Mouse (Mus musculus): ENCODE measurements around the gene Fam214a. TPM values are rescaled to one million over a fixed set of nuclear protein-coding genes. Genes with fewer than 3 reads are reported as not detected.
"Not testable (repeated sequence)": the region's sequence is repeated elsewhere in the genome, so short reads cannot be mapped to it uniquely, and the experiment has no call there.

Fam214a gene
- total RNA-seq, 2 experiments from 2014 or later = 28.2 to 28.6 TPM

- no peak for DNase-seq (ENCODE audit: low spot score in 2 of 2)
These were observed 26.2 kb downstream of the Fam214a start for GRCm38 (mm10) chr9:74978868-74979267.

- DNase-seq (ENCODE audit: low spot score in 2 of 2) = no peak
These were observed 26.7 kb downstream of the Fam214a start for GRCm38 (mm10) chr9:74979371-74979770.

- DNase-seq (ENCODE audit: low spot score in 2 of 2) = no peak
These were observed 27.2 kb downstream of the Fam214a start for GRCm38 (mm10) chr9:74979866-74980265.

- DNase-seq (ENCODE audit: low spot score in 2 of 2) = no peak
These were observed 29.0 kb downstream of the Fam214a start for GRCm38 (mm10) chr9:74981663-74982111.

GRCm38 (mm10) chr9:74982193-74982592 is 29.5 kb downstream of the Fam214a start:
- no peak for DNase-seq (ENCODE audit: low spot score in 2 of 2)

- not testable (repeated sequence) for DNase-seq (ENCODE audit: low spot score in 2 of 2)
These were observed 30.0 kb downstream of the Fam214a start for GRCm38 (mm10) chr9:74982722-74983121.

GRCm38 (mm10) chr9:74985173-74985715 is 32.6 kb downstream of the Fam214a start:
- no peak for DNase-seq (ENCODE audit: low spot score in 2 of 2)

GRCm38 (mm10) chr9:74985770-74986169 is 33.1 kb downstream of the Fam214a start:
- DNase-seq (ENCODE audit: low spot score in 2 of 2) = no peak

GRCm38 (mm10) chr9:74988893-74989460 is 36.3 kb downstream of the Fam214a start:
- no peak for DNase-seq (ENCODE audit: low spot score in 2 of 2)

- DNase-seq (ENCODE audit: low spot score in 2 of 2) = no peak
These were observed 37.3 kb downstream of the Fam214a start for GRCm38 (mm10) chr9:74989990-74990389.

- no peak for DNase-seq (ENCODE audit: low spot score in 2 of 2)
These were observed 42.0 kb downstream of the Fam214a start for GRCm38 (mm10) chr9:74994611-74995257.

- no peak for DNase-seq (ENCODE audit: low spot score in 2 of 2)
These were observed 43.7 kb downstream of the Fam214a start for GRCm38 (mm10) chr9:74996349-74996748.

GRCm38 (mm10) chr9:74997976-74998375 is 45.3 kb downstream of the Fam214a start:
- no peak for DNase-seq (ENCODE audit: low spot score in 2 of 2)

GRCm38 (mm10) chr9:75001006-75001405 is 48.3 kb downstream of the Fam214a start:
- DNase-seq (ENCODE audit: low spot score in 2 of 2) = no peak

GRCm38 (mm10) chr9:75001611-75002204 is 49.0 kb downstream of the Fam214a start:
- no peak for DNase-seq (ENCODE audit: low spot score in 2 of 2)

- DNase-seq (ENCODE audit: low spot score in 2 of 2) = no peak
These were observed 49.6 kb downstream of the Fam214a start for GRCm38 (mm10) chr9:75002262-75002661.

GRCm38 (mm10) chr9:75004203-75004602 is 51.5 kb downstream of the Fam214a start:
- DNase-seq (ENCODE audit: low spot score in 2 of 2) = no peak

- DNase-seq (ENCODE audit: low spot score in 2 of 2) = no peak
These were observed 63.9 kb downstream of the Fam214a start for GRCm38 (mm10) chr9:75016591-75016990.

GRCm38 (mm10) chr9:75019181-75019580 is 66.5 kb downstream of the Fam214a start:
- DNase-seq (ENCODE audit: low spot score in 2 of 2) = no peak

- no peak for DNase-seq (ENCODE audit: low spot score in 2 of 2)
These were observed 66.9 kb downstream of the Fam214a start for GRCm38 (mm10) chr9:75019592-75019991.

- DNase-seq (ENCODE audit: low spot score in 2 of 2) = no peak
These were observed 67.9 kb downstream of the Fam214a start for GRCm38 (mm10) chr9:75020561-75020960.

GRCm38 (mm10) chr9:75022546-75022945 is 69.9 kb downstream of the Fam214a start:
- DNase-seq (ENCODE audit: low spot score in 2 of 2) = no peak
